Mouse (Mus musculus) NIH3T3 (cell line): ENCODE measurements around the gene Psmb8.
"Not testable (repeated sequence)": the region's sequence is repeated elsewhere in the genome, so short reads cannot be mapped to it uniquely, and the experiment has no call there.

Experiments used
- DNase-seq: peaks from one replicate; pipeline ENCODE4 v3.0.0-alpha.2; 2012; ENCODE audit warnings: low read depth

Psmb8 gene

DNA sequence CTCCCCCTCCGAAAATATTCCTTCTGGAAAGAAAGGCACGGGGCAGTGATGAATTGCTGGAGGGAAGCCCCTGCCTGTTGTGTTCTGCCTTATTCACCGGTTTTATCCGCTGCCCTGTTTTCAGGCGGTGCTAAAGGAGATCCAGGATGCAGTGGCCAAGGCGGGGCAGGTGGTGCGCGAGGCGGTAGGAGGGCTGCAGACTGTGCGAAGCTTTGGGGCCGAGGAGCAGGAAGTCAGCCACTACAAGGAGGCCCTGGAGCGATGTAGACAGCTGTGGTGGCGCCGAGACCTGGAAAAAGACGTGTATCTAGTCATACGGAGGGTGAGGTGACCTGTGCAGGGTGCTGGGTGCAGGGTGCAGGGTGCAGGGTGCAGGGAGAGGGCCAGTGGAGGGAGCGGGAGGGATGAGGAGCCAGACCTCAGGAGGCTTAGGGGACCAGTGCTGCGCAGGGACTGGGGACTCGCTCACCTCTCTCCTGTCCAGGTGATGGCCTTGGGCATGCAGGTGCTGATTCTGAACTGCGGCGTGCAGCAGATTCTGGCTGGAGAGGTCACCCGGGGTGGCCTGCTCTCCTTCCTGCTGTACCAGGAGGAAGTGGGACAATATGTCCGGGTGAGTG is 14.3 kb downstream of the Psmb8 start:
- no peak for DNase-seq

DNA sequence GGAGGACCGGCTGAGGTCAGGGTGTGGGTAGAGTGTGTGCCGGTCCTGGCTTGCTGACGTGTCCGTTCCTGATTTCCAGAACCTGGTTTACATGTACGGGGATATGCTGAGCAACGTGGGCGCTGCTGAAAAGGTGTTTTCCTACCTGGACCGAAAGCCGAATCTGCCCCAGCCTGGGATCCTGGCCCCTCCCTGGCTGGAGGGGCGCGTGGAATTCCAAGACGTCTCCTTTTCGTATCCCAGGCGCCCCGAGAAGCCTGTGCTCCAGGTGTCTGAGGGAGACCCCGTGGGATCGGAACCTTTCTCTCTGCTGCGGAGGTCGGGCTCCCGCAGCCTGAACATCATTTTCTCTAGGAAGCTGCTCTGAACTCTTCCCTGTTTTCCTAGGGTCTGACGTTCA is 16.4 kb downstream of the Psmb8 start:
- no peak for DNase-seq

DNA sequence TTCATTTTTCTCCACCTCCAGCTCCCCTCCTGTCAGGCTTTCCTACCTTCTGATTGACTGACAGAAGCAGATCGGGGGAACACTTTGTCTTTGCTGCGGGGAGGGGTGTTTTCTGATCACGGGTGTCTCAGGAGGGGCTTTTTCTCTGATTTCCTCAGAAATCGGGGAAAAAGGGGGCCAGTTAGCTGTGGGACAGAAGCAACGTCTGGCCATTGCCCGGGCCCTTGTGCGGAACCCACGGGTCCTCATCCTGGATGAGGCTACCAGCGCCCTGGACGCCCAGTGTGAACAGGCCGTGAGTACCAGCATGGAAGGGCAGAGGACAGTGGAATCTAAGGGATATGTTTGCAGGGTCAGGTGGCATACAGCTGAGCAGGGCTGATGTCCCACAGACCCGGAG is 17.7 kb downstream of the Psmb8 start:
- no peak for DNase-seq

DNA sequence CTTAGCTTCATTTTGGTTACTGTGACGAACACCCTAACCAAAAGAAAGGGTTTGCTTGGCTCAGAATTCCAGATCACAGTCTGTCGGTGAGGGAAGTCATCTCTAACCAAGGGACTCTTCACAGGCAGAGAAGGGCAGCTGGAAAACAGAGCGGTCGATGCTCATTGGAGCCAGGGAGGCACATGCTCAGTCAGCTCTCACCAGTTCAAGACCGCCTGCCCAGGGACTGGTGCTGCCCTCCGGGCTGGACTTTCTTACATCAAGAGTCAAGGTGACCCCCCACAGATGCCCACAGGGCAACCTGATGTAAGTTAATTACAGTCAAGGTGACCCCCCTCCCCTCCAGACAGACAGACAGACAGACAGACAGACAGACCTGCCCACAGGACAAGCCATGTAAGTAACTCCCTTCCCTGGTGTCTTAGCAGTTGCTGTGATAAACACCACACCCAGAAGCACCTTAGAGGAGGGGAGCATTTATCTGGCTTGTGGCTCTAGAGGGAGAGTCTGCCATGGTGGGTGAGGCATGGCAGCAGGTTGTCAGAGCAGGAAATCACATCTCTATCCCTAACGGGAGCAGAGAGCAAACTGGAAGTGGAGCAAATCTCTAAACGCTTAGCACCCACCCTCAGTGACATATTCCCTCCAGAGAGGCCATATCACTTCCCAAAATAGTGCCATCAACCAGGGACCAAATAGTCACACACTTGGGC is 19.9 kb downstream of the Psmb8 start:
- DNase-seq, result no peak

DNA sequence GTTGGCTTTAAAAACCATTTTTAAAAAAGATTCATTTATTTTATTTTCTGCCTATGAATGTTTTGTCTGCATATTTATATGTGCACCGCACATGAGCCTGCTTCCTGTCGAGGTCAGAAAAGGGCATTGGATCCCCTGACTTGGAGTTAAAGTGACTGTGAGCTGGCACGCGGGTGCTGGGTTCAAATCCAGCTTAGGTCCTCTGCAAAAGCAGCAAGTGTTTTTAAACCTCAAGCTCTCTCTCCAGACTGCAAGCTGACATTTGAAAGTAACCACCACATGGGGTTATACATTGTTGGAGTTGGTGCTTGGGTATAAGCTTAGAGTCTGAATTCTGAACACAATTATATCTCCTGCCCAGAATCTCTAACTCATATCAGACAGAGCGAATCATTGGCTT is 20.5 kb downstream of the Psmb8 start:
- DNase-seq, result no peak

DNA sequence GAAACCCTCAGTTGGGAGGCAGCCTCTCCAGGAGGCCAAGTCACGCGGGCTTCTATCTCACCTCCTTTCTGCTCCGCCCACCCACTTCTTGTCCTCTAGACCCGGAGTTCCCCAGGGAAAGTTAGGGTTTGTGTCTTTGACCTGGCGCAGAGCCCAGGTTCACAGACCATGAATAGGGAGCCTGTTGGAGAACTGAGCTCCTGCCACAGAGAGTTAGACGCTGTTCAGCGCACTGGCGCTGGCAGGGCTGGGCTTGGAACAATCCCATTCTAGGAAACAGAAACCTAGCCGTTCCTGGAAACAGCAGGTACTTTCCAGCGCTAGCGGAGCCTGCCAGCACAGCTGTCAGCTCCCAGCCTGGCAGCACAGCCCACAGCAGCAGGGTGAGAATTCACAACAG is 21.2 kb downstream of the Psmb8 start:
- DNase-seq, result peak; percentile 11

DNA sequence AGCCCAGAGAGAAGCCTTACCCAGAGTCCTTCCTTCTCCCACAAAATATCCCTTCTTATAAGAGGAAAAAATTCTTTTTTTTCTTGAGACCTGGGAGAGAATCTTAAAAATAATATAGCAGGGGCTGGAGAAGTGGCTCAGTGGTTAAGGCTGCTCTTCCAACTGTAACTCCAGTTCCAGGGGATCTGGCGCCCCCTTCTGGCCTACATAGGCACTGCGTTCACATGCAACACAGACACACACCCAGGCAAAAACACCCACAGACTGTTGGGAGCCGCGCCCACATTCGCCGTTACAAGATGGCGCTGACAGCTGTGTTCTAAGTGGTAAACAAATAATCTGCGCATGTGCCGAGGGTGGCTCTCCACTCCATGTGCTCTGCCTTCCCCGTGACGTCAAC is 21.6 kb downstream of the Psmb8 start:
- peak; percentile 49 for DNase-seq

DNA sequence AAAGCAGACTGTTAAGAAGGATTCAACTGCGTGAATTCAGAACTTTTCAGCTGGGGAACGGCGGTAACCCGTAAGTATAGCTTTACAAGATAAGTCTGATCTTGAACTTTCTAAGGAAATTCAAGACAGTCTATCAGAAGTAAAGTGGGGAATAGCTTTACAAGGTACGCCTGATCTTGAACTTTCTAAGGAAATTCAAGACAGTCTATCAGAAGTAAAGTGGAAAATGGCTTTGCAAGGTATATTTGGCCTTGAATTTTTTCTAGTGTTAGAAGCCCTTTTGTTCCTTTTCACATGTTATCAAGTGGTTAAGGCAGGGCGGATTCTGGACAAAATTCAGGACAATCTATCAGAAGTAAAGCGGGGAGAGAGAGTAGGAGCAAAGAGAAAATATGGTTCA is 22.3 kb downstream of the Psmb8 start:
- not testable (repeated sequence) for DNase-seq

DNA sequence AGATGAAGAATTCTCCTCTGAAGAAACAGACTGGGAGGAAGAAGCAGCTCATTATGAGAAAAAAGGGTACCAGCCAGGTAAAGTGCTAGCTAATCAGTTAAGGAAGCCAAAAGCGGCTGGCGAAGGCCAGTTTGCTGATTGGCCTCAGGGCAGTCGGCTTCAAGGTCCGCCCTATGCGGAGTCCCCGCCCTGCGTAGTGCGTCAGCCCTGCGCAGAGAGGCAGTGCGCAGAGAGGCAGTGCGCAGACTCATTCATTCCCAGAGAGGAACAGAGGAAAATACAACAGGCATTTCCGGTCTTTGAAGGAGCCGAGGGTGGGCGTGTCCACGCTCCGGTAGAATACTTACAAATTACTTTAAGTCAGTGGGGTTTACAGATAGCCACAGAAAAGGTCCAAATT is 22.9 kb downstream of the Psmb8 start:
- DNase-seq, result not testable (repeated sequence)

DNA sequence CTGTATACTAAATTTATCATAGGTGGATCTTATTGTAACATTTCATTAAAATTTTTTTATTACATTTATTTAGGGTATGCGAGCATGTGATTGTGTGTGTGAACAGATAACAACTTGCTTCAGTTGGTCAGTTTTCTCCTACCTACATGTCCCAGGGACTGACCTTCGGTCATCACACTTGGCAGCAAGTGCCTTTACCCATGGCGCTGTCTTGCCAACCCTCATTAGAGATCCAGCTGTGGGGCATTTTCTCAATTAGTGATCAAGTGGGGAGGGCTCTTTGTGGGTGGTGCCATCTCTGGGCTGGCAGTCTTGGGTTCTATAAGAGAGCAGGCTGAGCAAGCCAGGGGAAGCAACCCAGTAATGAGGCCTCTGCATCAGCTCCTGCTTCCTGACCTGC is 27.3 kb downstream of the Psmb8 start:
- no peak for DNase-seq

DNA sequence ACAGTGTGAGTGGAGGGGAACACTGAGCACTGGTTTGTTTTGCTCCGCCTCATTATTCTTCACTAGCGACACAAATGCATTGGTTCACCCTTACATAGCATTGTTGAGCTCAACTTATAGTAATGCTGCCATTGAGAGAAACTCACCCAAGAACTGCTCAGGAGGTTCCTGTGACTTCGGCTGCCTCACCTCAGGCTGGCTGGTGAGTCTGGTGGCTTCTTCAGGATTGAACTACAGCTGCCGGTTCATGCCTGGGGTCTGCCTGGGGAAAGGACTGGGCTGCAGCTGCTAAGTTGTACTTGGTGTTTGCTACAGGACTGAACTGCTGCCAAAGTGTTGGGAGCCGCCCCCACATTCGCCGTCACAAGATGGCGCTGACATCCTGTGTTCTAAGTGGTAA is 27.9 kb downstream of the Psmb8 start:
- DNase-seq, result no peak

DNA sequence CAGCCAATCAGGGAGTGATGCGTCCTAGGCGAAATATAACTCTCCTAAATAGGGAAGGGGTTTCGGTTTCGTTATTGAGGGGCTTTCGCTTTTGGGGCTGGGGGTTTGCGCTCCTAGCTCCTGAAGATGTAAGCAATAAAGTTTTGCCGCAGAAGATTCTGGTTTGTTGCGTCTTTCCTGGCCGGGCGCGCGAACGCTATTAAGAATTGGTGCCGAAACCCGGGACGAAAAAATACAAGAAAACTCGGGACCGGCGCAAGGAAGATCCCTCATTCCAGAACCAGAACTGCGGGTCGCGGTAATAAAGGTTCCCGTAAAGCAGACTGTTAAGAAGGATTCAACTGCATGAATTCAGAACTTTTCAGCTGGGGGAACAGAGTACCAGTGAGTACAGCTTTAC is 28.4 kb downstream of the Psmb8 start:
- DNase-seq, result not testable (repeated sequence)

DNA sequence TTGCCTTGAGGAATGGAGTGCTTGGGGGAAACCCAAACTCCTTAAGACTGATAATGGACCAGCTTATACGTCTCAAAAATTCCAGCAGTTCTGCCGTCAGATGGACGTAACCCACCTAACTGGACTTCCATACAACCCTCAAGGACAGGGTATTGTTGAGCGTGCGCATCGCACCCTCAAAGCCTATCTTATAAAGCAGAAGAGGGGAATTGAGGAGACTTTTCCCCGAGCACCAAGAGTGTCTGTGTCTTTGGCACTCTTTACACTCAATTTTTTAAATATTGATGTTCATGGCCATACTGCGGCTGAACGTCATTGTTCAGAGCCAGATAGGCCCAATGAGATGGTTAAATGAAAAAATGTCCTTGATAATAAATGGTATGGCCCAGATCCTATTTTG is 33.5 kb downstream of the Psmb8 start:
- not testable (repeated sequence) for DNase-seq

DNA sequence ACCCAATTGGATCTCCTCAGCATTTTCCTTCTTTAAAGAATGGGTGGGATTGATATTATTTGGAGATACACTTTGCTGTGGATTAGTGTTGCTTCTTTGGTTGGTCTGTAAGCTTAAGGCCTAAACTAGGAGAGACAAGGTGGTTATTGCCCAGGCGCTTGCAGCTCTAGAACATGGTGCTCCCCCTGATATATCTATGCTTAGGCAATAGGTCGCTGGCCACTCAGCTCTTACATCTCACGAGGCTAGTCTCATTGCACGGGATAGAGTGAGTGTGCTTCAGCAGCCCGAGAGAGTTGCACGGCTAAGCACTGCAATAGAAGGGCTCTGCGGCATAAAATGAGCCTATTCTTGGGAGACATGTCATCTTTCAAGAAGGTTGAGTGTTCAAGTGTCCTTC is 34.5 kb downstream of the Psmb8 start:
- not testable (repeated sequence) for DNase-seq

DNA sequence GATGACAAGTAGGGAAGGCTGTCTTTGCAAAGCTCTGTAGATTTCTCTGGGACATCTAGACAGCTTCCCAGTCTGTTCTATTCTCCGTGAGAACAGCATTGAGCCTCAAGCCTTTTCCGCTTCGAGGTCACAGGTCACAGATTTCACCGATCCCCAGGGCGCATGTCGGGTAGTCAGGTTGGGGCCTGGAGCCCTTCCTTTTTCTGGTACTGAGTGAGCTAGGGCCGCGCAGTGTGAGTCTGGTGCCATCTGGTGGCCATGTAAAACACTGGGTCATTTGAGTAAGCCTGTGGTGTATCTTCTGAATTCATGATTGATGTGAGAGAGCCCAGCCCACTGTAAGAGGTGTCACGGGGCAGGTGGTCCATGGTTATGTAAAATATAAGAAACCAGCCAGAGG is 37.4 kb downstream of the Psmb8 start:
- peak; percentile 87 for DNase-seq

DNA sequence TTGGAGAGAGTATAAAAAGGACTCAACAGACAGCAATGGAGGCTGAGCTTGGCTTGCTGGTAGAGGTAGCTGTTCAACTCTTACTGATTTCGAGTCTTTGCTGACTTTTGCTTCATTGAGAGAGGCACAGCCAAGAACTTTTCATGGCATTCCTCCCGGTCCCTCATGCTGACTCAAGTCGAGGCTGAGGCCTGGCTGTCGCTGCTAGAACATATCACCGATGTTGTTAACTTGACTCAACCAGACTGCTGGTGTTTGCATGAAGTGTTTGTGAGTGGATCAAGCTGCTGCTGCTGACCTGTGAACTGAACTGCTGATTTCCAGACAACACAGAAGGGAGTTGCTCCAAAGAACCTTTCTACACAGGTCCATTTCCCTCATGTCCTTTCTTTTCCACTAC is 39.2 kb downstream of the Psmb8 start:
- DNase-seq, result peak; percentile 23

DNA sequence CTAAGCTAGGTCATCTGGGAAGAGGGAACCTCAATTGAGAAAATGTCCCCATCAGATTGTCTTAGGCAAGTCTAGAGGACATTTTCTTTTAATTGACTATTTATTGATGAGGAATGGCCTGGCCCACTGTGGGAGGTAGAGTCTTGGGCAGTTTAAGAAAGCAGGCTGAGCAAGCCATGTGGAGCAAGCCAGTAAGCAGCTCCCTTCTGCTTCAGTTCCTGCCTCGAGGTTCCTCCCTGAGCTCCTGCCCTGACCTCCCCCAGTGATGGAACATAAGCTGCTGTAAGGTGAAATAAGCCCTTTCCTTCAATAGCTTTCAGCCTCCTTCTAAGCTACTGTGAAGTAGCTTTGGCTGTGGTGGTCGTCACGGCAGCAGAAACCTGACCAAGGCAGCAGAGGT is 40.2 kb downstream of the Psmb8 start:
- DNase-seq, result no peak

DNA sequence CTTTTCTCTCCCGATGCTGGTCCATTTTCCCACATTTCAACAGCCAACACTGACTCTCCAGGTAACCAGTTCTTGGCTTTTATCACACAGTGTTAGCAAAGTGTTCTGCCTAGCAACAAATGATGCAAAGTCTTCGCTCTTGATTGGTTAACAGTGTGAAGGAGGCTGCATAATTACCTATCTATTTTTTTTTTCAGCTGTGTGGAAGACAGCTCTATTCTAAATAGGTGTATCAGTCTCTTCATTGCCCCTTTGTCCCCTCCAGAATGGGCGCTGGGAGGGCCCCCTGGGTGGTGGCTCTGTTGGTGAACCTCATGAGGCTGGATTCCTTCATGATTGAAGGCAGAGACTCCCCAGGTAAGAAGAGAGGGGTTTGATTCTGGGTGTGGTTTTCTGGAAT is 41.2 kb downstream of the Psmb8 start, which contains the start of gene H2-Ob:
Gene H2-Ob, plus strand, starts transcription at position 198 of the 400 bp plus-strand sequence.
- DNase-seq, result peak; percentile 53

DNA sequence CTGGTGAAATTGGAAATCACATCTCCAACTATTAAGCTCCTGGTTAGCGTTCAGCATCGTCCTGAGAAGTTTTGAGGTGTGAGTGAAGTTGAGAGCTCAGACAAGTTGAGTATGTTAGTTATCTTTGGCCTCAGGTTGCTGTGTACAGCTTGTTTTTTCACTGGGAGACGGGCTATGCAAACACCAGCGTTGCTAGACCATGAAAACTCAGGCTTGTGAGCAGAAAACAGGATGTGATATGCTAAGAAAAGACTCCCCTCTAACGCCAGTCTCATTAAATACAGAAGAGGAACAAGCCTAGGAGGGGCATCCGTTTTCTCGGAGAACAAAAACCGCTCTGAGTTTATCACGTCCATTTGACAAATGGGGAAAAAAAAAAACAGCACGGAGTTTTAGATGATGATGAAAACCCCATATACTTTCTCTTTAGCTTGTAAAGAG is 42.1 kb downstream of the Psmb8 start:
- DNase-seq, result no peak

DNA sequence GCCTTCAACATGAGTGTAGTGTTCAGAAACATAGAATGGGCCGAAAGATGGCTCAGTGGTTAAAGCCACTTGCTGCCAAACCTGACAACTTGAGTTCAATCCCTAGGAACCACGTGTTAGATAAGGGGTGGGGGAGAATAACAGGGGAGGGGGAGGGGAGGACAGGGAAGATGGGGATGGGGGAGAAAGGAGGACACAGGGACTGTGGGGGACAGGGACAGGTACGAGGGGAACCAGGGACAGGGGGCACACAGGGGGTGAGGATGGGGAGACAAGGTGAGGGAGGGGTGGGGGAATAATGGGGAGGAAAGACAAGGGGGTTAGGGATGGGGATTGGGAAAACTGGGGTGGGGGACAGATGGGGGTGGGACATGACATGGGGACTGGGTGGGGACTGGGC is 42.8 kb downstream of the Psmb8 start:
- DNase-seq, result no peak

DNA sequence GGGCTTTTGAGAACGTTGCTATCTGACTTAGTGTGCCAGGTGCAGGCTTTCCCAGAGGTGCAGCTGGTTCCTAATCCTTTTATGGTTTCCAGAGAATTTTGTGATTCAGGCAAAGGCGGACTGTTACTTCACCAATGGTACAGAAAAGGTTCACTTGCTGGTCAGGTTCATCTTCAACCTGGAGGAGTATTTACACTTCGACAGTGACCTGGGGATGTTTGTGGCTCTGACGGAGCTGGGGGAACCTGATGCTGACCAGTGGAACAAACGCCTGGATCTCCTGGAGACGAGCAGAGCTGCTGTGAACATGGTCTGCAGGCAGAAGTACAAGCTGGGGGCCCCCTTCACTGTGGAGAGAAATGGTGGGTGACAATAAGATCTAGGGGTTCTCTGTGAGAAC is 43.4 kb downstream of the Psmb8 start:
- no peak for DNase-seq

DNA sequence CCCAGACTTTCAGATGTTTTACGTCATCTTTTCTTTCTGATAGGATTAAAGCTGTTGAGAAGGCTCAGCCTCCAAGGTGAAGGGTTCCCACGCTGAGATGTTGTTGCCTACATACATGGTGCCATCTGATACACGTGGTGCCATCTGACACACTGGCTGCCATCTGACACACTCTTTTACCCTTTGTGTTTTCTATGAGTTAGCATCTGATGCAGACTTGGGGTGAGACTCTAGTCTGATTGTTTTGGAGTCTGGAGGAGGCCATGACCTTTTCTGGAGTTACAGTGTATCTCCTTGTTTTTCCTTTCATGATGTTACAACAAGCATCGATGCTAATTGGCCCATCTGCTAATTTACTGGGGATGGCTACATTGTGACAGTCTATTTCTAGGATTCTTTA is 47.1 kb downstream of the Psmb8 start:
- no peak for DNase-seq

DNA sequence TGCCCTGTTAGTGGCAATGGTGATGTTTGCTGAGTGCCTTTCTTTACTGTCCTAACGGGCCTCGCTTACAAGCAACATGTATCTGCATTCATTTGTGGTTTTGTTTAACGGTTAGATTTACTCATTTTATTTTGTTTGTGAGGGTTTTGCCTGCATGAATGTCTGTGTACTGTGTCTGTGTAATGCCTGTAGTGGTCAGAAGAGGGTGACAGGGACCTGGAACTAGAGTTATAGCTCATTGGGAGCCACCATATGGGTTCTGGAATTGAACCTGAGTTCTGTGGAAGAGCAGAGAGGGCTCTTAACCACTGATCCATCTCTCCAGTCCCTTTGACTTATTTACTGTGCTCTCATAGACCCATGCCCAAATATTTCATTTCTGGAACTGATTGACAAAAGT is 49.5 kb downstream of the Psmb8 start:
- DNase-seq, result no peak

DNA sequence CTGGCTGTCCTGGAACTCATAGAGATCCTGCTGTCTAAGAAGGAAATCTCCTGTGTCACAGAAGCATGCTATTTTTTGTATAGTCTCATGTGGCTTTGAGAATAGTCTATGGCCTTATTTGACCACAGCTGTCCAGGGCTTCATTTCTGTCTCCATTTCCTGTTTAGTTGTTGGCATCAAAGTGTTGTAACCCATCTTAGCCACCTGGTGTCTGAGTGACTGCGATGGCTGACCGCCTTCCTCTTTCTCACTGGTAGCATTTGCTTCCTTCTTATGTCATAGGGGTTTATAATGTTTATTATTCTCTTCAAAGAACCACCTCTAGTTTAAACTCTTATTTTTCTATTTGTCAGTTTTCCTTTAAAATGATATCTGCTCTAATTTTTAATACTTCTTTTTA is 51.2 kb downstream of the Psmb8 start:
- no peak for DNase-seq
